Mouse (Mus musculus) midbrain, embryonic 15.5 days (tissue): ENCODE measurements around the gene Olfr545. TPM values are rescaled to one million over a fixed set of nuclear protein-coding genes. Genes with fewer than 3 reads are reported as not detected.
"Not testable (repeated sequence)": the region's sequence is repeated elsewhere in the genome, so short reads cannot be mapped to it uniquely, and the experiment has no call there.

Source experiments
- ATAC-seq: fragments of 200-750 bp; cut with Nextera tagmentation; replicated peaks from 2 replicates; pipeline ENCODE4 v1.8.0; 2017; ENCODE audit warnings: moderate TSS enrichment
- H3K27ac ChIP-seq: fragments of 300-500 bp; sonication (generic); 2 replicates; pipeline ENCODE4 v1.5.1; 2015; ENCODE audit warnings: mild to moderate bottlenecking, inconsistent platforms
- H3K27me3 ChIP-seq: fragments of 300-500 bp; sonication (generic); replicated peaks from 2 replicates; pipeline ENCODE4 v1.6.1; 2015; ENCODE audit warnings: inconsistent platforms
- H3K36me3 ChIP-seq: fragments of 300-500 bp; sonication (generic); replicated peaks from 2 replicates; pipeline ENCODE4 v1.6.1; 2015; ENCODE audit warnings: inconsistent platforms
- H3K4me1 ChIP-seq: fragments of 300-500 bp; sonication (generic); 2 replicates; pipeline ENCODE4 v1.6.1; 2015; ENCODE audit warnings: inconsistent platforms
- H3K4me2 ChIP-seq: fragments of 300-500 bp; sonication (generic); 2 replicates; pipeline ENCODE4 v1.6.1; 2015; ENCODE audit warnings: inconsistent platforms, mild to moderate bottlenecking, moderate library complexity
- H3K4me3 ChIP-seq: fragments of 300-500 bp; sonication (generic); 2 replicates; pipeline ENCODE4 v1.5.1; 2015; ENCODE audit warnings: mild to moderate bottlenecking, inconsistent platforms
- H3K9ac ChIP-seq: fragments of 300-500 bp; sonication (generic); 2 replicates; pipeline ENCODE4 v1.6.1; 2015; ENCODE audit warnings: mild to moderate bottlenecking, inconsistent platforms
- H3K9me3 ChIP-seq: fragments of 300-500 bp; sonication (generic); 2 replicates; pipeline ENCODE4 v1.6.1; 2016; ENCODE audit warnings: inconsistent platforms
- WGBS: fragments of 180-500 bp; shearing (Covaris S2); methylation state at CpG from one replicate; pipeline ENCODE4 v1.1.7; 2015; ENCODE audit warnings: mixed read lengths; 5-methylcytosine and 5-hydroxymethylcytosine counted together
- polyA plus RNA-seq: library from polyadenylated mRNA; unstranded; fragments of >200 nt; fragmentation: Nextera tagmentation; extraction: Ambion mirVana; gene quantifications from 2 replicates; pipeline ENCODE4 v1.2.1, GENCODE M21; 2015

Olfr545 gene
- polyA plus RNA-seq, 1 experiment from 2014 or later = 0.30 TPM

DNA sequence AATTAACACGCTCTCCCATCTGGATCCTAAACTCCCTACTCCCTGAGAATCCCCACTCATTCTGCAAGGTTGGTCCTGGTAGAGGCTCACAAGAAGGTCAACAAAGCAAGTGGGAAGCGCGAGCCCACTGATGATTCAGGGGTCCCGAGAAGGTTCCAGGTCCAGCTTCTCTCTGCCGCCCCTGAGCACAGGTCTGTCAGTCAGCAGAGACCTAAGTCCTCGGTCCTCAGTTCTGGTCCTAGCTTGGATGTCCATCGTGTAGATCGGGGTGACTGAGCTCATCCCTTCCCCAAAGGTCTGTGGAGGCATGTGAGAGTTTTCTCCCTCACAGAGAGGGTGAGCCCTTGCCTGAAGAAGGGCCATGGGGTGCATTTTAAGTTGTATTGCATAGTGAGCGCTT lies 8.7 kb upstream of the Olfr545 start:
- no peaks in the 10 kb centered on the region for H3K9me3 ChIP-seq
- no peak for ATAC-seq
- no peak overlapping the region for H3K27ac ChIP-seq
- H3K9ac ChIP-seq = no peak overlapping the region
- 87% methylated on average over 9 of the region's 9 CpGs for WGBS
- H3K4me2 ChIP-seq = no peak overlapping the region
- H3K27me3 ChIP-seq = 0 out of 2 replicates have a peak, but pooled peaks cover 7% of the 10 kb centered on the region
- H3K36me3 ChIP-seq = no peaks in the 10 kb centered on the region
- H3K4me3 ChIP-seq = no peak overlapping the region
- H3K4me1 ChIP-seq = no peaks in the 10 kb centered on the region

DNA sequence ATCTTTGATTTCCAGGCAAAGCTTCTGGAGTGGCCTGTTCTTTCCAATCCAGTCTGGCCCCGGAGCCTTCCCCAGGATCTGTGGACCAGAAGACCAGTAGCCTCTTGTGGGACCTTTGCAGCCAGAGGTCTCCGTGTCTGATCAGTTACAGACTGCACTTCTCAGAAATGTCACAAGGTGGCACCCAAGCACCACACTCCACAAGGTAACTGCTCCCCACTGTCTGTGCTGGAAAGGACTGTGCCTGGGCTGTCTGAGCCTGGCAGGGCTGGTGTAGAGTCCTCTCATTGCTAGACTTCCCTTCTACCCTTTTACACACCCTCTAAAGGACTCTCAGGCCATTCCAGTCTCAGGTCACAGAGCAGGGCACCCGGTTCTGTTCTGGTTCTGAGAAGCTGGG lies 7.5 kb upstream of the Olfr545 start:
- peak; percentile 93 for ATAC-seq
- Histone ChIP-seq H3K27me3 (no peaks in the 10 kb centered on the region), H3K36me3 (no peaks in the 10 kb centered on the region), H3K4me1 (no peaks in the 10 kb centered on the region), H3K9me3 (no peaks in the 10 kb centered on the region), H3K27ac (no peak overlapping the region), H3K4me2 (no peak overlapping the region), H3K4me3 (no peak overlapping the region), H3K9ac (no peak overlapping the region)
- 48% methylated on average over 3 of the region's 3 CpGs for WGBS

DNA sequence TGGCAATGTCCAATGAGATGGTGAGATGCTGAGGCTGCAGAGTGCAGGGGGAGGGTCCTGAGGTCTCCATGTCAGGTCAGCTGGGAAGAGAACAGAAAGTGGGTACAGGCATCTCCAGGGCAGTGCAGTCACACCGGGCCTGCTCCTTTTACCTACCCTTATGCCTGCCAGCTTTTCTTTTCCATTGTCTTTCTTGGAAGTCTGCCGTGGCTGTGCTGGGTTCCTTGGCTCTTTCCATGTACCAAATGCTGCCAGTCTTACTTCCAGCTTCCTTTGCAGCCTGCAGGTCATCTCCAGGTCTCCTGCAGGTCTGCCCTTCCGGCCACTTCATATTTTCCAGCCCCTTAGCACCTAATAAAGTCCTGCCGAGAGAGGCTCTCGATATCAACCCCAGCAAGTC lies 2.6 kb upstream of the Olfr545 start:
- no peak overlapping the region for H3K9ac ChIP-seq
- no peaks in the 10 kb centered on the region for H3K27me3 ChIP-seq
- H3K4me2 ChIP-seq = no peak overlapping the region
- H3K36me3 ChIP-seq = no peaks in the 10 kb centered on the region
- H3K27ac ChIP-seq = no peak overlapping the region
- WGBS = 79% methylated on average over 5 of the region's 5 CpGs
- no peak for ATAC-seq
- no peaks in the 10 kb centered on the region for H3K4me1 ChIP-seq
- no peak overlapping the region for H3K4me3 ChIP-seq
- no peaks in the 10 kb centered on the region for H3K9me3 ChIP-seq

DNA sequence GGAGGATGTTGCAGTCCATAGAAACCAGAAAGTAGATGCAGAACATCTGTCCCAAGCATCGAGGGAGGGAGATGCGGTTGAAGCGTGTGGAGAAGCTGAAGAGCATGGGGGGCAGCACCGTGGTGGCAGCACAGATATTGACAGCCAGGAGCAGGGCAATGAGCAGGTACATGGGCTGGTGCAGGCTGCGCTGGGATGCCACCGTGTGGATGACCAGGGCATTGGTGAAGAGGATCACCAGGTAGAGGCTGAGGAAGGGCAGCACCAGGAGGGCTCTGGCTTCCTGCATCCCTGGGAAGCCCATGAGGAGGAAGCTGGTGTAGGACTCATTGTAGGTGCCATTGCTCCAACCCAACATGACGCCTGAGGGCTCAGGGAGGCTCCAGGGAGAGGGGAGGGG lies 5.0 kb downstream of the Olfr545 start:
- not testable (repeated sequence) for H3K9me3 ChIP-seq, H3K4me2 ChIP-seq, H3K4me1 ChIP-seq, H3K4me3 ChIP-seq, ATAC-seq, H3K27me3 ChIP-seq, H3K9ac ChIP-seq, H3K36me3 ChIP-seq, H3K27ac ChIP-seq
- WGBS = 49% methylated on average over 7 of the region's 7 CpGs

DNA sequence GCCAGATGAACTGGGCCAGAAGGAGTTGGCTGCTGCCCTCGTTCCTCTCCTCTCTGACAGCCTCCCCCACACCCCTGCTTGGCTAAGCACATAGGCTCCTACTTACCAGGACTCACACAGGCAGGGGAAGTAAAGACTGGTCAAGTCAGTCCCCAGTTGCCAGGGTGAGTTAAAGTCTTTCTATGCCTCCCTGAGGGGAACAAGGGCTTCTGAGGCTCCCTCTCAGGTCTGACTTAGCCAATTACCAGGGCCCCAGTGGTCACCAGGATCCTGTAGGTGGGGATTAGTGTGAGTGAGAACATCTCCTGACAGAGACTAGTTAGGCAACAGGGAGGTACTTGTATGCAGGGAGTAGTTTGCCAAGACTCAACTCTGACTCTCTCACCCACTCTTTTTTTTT lies 11.2 kb downstream of the Olfr545 start, which contains the start of gene Olfr544:
Gene Olfr544, minus strand, starts transcription at position 153 of the 400 bp plus-strand sequence.
- H3K36me3 ChIP-seq = no peaks in the 10 kb centered on the region
- H3K9ac ChIP-seq = no peak within 1 kb of the TSS
- H3K27me3 ChIP-seq = no peaks in the 10 kb centered on the region
- H3K4me2 ChIP-seq = no peak within 1 kb of the TSS
- no peak for ATAC-seq
- WGBS = 71% methylated on average over 1 of the region's 1 CpGs
- no peaks in the 10 kb centered on the region for H3K4me1 ChIP-seq
- no peak within 1 kb of the TSS for H3K4me3 ChIP-seq
- no peak within 1 kb of the TSS for H3K27ac ChIP-seq
- H3K9me3 ChIP-seq = no peaks in the 10 kb centered on the region

DNA sequence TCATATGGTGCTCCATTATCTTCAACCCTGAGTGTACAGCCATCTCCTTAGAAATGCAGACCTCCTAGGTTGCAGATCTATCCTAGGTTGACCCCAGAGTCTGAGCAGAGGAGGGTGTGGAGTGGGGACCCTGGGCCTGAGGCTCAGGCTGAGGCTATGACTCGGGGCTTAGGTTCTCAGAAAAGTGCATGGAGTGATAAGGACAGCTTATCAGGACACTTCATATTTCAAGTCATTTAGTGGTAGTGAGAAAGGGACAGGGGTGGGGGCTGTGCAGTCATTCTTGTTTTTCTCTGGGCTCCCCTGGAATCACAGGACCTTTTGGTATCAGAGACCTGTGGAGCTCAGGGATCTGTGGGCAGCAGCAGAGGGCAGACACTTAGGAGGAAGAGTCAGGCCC lies 13.3 kb downstream of the Olfr545 start:
- H3K9me3 ChIP-seq = no peaks in the 10 kb centered on the region
- H3K4me2 ChIP-seq = no peak overlapping the region
- H3K4me1 ChIP-seq = no peaks in the 10 kb centered on the region
- H3K36me3 ChIP-seq = no peaks in the 10 kb centered on the region
- H3K9ac ChIP-seq = no peak overlapping the region
- no peak overlapping the region for H3K4me3 ChIP-seq
- no peak overlapping the region for H3K27ac ChIP-seq
- no peak for ATAC-seq
- 89% methylated on average over 1 of the region's 1 CpGs for WGBS
- H3K27me3 ChIP-seq = no peaks in the 10 kb centered on the region

DNA sequence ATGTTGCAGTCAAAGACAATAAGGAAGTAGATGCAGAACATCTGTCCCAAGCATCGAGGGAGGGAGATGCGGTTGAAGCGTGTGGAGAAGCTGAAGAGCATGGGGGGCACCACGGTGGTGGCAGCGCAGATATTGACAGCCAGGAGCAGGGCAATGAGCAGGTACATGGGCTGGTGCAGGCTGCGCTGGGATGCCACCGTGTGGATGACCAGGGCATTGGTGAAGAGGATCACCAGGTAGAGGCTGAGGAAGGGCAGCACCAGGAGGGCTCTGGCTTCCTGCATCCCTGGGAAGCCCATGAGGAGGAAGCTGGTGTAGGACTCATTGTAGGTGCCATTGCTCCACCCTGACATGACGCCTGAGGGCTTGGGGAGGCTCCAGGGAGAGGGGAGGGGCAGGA lies 14.6 kb downstream of the Olfr545 start:
- 71% methylated on average over 8 of the region's 8 CpGs for WGBS
- not testable (repeated sequence) for ATAC-seq, H3K4me3 ChIP-seq, H3K9me3 ChIP-seq, H3K27me3 ChIP-seq, H3K9ac ChIP-seq, H3K4me1 ChIP-seq, H3K36me3 ChIP-seq, H3K27ac ChIP-seq, H3K4me2 ChIP-seq

DNA sequence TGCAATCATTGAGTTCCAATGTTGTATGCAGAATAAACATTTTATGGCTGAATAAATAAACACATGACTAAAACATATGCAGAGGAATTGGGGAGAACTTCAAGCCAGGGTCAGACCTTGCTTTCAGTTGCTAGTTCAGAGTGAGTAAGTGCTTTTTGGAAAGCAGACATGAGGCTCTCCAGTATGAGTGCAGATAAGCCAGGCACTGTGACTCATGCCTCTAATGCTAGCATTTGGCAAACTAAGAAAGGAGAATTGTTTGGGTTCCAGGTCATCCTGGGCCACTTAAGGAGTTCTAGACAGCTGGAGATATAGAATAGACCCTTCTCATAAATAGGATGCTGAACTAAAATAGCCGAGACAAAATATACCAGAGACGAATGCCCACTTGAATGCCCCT lies 15.7 kb downstream of the Olfr545 start:
- Histone ChIP-seq H3K4me2 (no peak overlapping the region), H3K4me3 (no peak overlapping the region), H3K9ac (no peak overlapping the region), H3K27me3 (no peaks in the 10 kb centered on the region), H3K36me3 (no peaks in the 10 kb centered on the region), H3K4me1 (no peaks in the 10 kb centered on the region), H3K9me3 (no peaks in the 10 kb centered on the region), H3K27ac (no peak overlapping the region)
- ATAC-seq = no peak
- 88% methylated on average over 2 of the region's 2 CpGs for WGBS

DNA sequence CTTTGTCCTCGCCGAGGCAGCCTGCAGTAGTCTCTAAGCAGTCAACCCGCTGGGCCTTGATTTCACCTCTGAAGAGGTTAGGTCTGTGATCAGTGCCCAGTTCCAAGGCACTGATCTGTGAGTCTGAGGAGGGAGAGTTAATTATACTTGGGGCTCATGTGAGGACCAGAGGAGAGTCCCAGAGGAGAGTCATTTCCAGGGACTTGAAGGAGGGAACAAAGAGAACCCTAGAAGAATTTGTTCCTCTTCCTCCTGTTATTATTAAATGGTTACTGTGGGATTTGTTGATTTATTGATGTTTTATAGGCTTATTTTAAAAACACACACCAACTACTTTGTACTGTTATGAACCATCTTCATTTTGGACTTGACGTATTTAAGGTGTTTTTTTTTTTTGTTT lies 17.8 kb downstream of the Olfr545 start, which contains the start of gene Olfr543:
Gene Olfr543, minus strand, starts transcription at position 101 of the 400 bp plus-strand sequence.
- ATAC-seq = no peak
- H3K4me3 ChIP-seq = no peak within 1 kb of the TSS
- H3K36me3 ChIP-seq = no peaks in the 10 kb centered on the region
- no peaks in the 10 kb centered on the region for H3K4me1 ChIP-seq
- no peak within 1 kb of the TSS for H3K9ac ChIP-seq
- 93% methylated on average over 4 of the region's 4 CpGs for WGBS
- H3K27ac ChIP-seq = no peak within 1 kb of the TSS
- no peak within 1 kb of the TSS for H3K4me2 ChIP-seq
- H3K27me3 ChIP-seq = no peaks in the 10 kb centered on the region
- no peaks in the 10 kb centered on the region for H3K9me3 ChIP-seq

DNA sequence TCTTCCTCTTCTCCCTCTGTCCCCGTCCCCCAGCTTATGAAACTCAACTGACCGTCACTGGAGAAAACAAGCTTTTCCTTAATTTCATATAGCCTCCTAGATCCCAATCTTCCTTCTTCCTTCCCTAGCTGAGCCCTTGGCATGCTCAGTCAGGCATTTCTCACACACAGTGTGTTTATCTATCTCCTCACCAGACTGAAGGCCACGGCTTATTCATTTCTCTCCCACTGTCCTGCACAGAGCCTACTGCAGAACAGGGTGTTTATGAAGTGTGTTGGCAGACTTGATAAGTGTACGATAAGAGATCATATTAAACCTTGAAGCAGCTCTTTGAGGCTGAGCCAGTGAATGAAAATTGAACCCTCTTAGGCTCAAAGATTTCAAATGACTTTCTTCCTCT lies 18.6 kb downstream of the Olfr545 start:
- no peak for ATAC-seq
- Histone ChIP-seq H3K9me3 (no peaks in the 10 kb centered on the region), H3K4me3 (no peak overlapping the region), H3K27me3 (no peaks in the 10 kb centered on the region), H3K9ac (no peak overlapping the region), H3K36me3 (no peaks in the 10 kb centered on the region), H3K4me1 (no peaks in the 10 kb centered on the region), H3K4me2 (no peak overlapping the region), H3K27ac (no peak overlapping the region)
- 84% methylated on average over 4 of the region's 4 CpGs for WGBS

DNA sequence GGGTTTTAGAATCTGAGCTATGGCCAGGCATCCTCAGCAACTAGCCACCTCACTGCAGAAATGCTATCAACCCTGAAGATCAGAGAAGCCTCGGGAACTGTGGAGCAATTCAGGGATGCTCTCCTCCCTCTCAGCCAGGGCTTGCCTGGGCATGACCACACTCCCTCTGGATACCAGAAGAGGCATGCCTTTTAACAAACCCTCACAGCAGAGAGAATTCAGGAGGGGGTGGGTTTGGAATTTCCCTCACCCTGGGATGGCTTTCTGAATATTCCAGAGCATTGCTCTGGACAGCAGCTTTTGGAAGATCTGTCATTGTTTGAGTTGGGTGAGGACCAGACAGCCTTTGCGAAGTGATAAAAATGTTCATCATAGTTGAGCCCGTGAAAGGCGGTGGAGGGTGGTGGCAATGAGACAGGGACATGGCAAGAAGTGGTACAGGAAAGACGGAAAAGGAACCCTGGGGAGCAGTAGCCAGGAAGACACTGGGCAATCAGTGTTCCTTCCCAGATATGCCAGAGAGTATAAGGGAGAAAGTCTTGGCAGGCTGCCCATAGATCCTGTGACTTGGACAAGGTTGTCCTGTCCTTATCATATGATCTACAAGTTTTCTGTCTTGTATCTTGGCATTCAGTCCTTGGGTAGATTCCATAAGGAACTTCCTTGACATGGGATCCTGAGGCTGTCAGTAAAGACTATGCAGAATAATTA lies 19.9 kb downstream of the Olfr545 start:
- no peak for ATAC-seq
- no peak overlapping the region for H3K27ac ChIP-seq

DNA sequence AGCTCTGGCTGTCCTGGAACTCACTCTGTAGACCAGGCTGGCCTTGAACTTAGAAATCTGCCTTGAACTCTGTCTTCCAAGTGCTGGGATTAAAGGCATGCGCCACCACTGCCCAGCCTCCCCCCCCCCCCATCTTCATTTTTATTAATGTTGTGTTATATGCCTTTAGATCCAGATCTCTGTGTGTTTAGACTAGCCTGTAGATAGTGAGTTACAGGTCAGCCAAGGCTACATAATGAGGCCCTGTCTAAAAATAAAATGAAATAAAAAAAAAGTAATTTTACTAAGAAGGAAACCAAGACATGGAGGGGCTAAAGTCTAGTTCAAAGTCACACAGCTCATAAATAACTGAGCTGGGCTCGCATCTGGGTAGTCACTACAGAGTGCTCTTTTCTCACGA lies 20.4 kb downstream of the Olfr545 start:
- Histone ChIP-seq H3K27me3 (no peaks in the 10 kb centered on the region), H3K9ac (no peak overlapping the region), H3K4me1 (no peaks in the 10 kb centered on the region), H3K27ac (no peak overlapping the region), H3K4me2 (no peak overlapping the region), H3K9me3 (no peaks in the 10 kb centered on the region), H3K4me3 (no peak overlapping the region), H3K36me3 (no peaks in the 10 kb centered on the region)
- 92% methylated on average over 3 of the region's 3 CpGs for WGBS
- ATAC-seq = no peak

More for the DNA sequence above, 19.9 kb downstream of the Olfr545 start:
- no peaks in the 10 kb centered on the region for H3K4me1 ChIP-seq
- H3K27me3 ChIP-seq = no peaks in the 10 kb centered on the region
- H3K4me2 ChIP-seq = no peak overlapping the region
- no peak overlapping the region for H3K9ac ChIP-seq
- H3K36me3 ChIP-seq = no peaks in the 10 kb centered on the region
- no peak overlapping the region for H3K4me3 ChIP-seq
- WGBS = 85% methylated on average over 5 of the region's 5 CpGs
- no peaks in the 10 kb centered on the region for H3K9me3 ChIP-seq

DNA sequence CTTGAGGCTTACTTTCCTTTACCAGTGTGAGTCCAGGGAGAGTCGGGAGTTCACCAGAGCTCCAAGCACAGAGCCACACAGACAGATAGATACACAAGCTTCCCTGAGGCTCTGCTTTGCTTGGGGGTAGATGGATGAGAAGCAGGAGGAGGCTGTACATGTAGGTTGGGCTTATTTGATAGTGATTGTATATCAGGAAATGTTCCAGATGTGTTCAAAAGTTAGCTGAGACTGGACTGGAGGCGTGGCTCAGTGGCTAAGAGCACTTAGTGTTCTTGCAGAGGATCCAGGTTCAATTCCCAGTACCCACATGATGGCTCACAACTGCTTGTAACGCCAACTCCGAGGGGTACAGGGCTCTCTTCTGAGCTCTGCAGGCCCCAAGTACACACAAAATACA lies 20.9 kb downstream of the Olfr545 start:
- no peaks in the 10 kb centered on the region for H3K27me3 ChIP-seq
- WGBS = 95% methylated on average over 4 of the region's 4 CpGs

More for the DNA sequence above, 20.9 kb downstream of the Olfr545 start:
- ATAC-seq = no peak
- Histone ChIP-seq H3K9me3 (no peaks in the 10 kb centered on the region), H3K36me3 (no peaks in the 10 kb centered on the region), H3K4me3 (no peak overlapping the region), H3K4me2 (no peak overlapping the region), H3K9ac (no peak overlapping the region), H3K27ac (no peak overlapping the region), H3K4me1 (no peaks in the 10 kb centered on the region)
